Mouse (Mus musculus): ENCODE results near the gene Cst8. TPM values are rescaled to one million over a fixed set of nuclear protein-coding genes. Genes with fewer than 3 reads are reported as not detected.
"Not testable (repeated sequence)": the region's sequence is repeated elsewhere in the genome, so short reads cannot be mapped to it uniquely, and the experiment has no call there.

The Cst8 gene
- not detected in 2 replicates for polyA plus RNA-seq (2016; fragmentation: Nextera tagmentation; extraction: Ambion mirVana)

DNA sequence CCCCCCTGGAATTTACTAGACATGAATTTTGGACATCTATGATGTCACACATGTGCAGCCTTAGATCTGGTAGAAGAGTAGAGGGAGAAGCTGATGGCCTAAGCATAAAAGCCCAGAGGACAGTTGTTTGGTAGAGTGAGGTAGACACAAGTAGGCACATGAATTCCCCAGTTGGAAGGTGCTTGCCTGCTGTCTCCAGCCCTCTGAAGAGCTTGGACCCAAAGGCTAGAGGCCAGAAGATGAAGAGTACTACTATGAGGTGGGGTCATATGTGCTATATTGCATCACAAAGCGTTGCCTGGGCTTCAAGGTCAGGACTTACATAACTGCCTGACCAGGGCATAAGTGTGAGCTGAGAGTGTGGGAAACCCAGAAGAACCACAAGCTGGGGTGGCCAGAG, at the start of gene Cst8:
Gene Cst8 (plus strand): TSS at position 301 of the 400 bp plus-strand sequence.
- no peak within 1 kb of the TSS for H3K27ac ChIP-seq
- no peaks in the 10 kb centered on the region for H3K9me3 ChIP-seq
- no peak within 1 kb of the TSS for H3K4me3 ChIP-seq
- H3K27me3 ChIP-seq (ENCODE audit: insufficient read depth, poor library complexity, severe bottlenecking), result no peaks in the 10 kb centered on the region
- no peaks in the 10 kb centered on the region for H3K4me1 ChIP-seq (replicated peaks)
- no peaks in the 10 kb centered on the region for H3K36me3 ChIP-seq
- 87% methylated on average over 1 of the region's 1 CpGs for WGBS
- DNase-seq (ENCODE audit: low spot score), result no peak

GRCm38 (mm10) chr2:148750058-148750457, 48.5 kb upstream of the Cst8 start, which contains the start of gene Cstl1:
Gene Cstl1 (plus strand): TSS chr2:148750358.
- Histone ChIP-seq H3K4me1 (replicated peaks) (no peaks in the 10 kb centered on the region), H3K36me3 (no peaks in the 10 kb centered on the region), H3K9me3 (no peaks in the 10 kb centered on the region), H3K4me3 (no peak within 1 kb of the TSS), H3K27me3 (ENCODE audit: insufficient read depth, poor library complexity, severe bottlenecking) (no peaks in the 10 kb centered on the region), H3K27ac (no peak within 1 kb of the TSS)
- DNase-seq (ENCODE audit: low spot score), result no peak
- WGBS, result 85% methylated on average over 1 of the region's 1 CpGs

GRCm38 (mm10) chr2:148751893-148752813, 46.4 kb upstream of the Cst8 start:
- Histone ChIP-seq H3K4me1 (replicated peaks) (no peaks in the 10 kb centered on the region), H3K9me3 (no peaks in the 10 kb centered on the region), H3K27ac (no peak overlapping the region), H3K27me3 (ENCODE audit: insufficient read depth, poor library complexity, severe bottlenecking) (no peaks in the 10 kb centered on the region), H3K4me3 (peak overlapping the region; percentile 43), H3K36me3 (no peaks in the 10 kb centered on the region)
- 19% methylated on average over 15 of the region's 15 CpGs for WGBS
- peak; percentile 62 for DNase-seq (ENCODE audit: low spot score)

DNA sequence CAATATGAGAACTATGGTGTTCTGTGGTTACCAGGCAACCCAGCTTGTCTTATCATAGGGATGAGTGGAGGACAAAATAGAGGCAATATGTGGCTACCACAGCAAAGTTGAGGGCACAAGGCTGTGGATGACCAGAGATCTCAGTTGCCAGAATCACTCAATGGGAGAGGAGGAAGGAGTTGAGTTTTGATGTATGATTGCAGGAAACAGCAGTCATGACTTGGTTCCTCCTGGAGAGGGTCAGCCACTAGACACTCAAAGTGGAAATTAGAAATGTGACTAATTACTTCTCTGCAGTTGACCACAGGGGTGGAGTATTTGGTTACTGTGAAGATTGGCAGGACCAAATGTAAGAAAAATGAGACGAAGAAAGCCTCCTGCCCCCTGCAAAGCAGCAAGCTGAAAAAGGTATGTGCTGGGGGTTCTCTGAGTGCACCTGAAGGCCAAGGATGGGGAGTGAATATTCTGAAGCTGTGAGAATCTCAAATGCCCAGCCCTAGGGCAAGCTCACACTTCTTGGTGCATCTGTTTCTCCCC, 44.2 kb upstream of the Cst8 start:
- H3K36me3 ChIP-seq, result no peaks in the 10 kb centered on the region
- 71% methylated on average over 1 of the region's 1 CpGs for WGBS
- no peaks in the 10 kb centered on the region for H3K9me3 ChIP-seq
- H3K4me1 ChIP-seq (replicated peaks), result no peaks in the 10 kb centered on the region
- H3K4me3 ChIP-seq, result no peak overlapping the region
- no peak for DNase-seq (ENCODE audit: low spot score)
- H3K27ac ChIP-seq, result no peak overlapping the region
- no peaks in the 10 kb centered on the region for H3K27me3 ChIP-seq (ENCODE audit: insufficient read depth, poor library complexity, severe bottlenecking)

DNA sequence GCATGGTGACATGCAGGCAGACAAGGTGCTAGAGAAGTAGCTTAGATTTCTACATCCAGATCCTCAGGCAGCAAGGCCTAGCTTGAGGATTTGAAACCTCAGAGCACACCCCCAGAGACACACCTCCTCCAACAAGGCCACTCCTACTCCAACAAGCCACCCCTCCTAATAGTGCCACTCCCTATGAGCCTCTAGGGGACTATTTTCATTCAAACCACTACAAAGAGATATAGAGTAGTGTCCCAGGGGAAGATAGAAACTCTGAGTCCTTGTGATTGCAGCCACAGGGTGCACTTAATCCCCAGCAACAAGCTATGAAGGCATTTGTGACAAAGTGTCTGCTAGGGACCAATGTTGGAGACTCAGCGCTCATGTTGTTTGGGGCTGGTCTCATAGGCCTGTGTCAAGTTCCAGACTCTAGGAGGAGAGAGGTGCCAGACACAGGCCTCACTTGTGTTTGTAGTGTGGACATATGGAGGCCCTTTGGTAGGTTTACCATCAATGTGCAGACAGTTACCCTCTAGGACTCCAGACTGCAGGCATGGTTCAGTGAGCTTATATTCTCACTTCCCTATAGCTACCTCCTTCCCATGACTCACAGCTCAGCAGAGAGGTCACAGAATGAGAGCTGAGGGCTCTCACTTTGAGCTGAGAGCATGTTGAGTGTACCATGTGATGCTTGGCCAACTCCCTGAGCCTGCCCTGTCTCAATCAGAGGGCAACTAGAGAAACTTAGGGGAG, 34.8 kb upstream of the Cst8 start:
- no peak overlapping the region for H3K4me3 ChIP-seq
- no peak for DNase-seq (ENCODE audit: low spot score)
- H3K27me3 ChIP-seq (ENCODE audit: insufficient read depth, poor library complexity, severe bottlenecking), result no peaks in the 10 kb centered on the region
- H3K4me1 ChIP-seq (replicated peaks), result no peaks in the 10 kb centered on the region
- WGBS, result 100% methylated on average over 1 of the region's 1 CpGs
- H3K27ac ChIP-seq, result no peak overlapping the region
- H3K9me3 ChIP-seq, result no peaks in the 10 kb centered on the region
- H3K36me3 ChIP-seq, result no peaks in the 10 kb centered on the region

- not testable (repeated sequence) for H3K27ac ChIP-seq; DNase-seq (ENCODE audit: low spot score); H3K27me3 ChIP-seq (ENCODE audit: insufficient read depth, poor library complexity, severe bottlenecking); H3K4me1 ChIP-seq (replicated peaks); H3K4me3 ChIP-seq; H3K36me3 ChIP-seq; H3K9me3 ChIP-seq
- 87% methylated on average over 4 of the region's 4 CpGs for WGBS
Observed at GRCm38 (mm10) chr2:148771397-148771796, 27.2 kb upstream of the Cst8 start, which contains the start of gene Cst11. Gene Cst11 (minus strand): TSS chr2:148771497.

DNA sequence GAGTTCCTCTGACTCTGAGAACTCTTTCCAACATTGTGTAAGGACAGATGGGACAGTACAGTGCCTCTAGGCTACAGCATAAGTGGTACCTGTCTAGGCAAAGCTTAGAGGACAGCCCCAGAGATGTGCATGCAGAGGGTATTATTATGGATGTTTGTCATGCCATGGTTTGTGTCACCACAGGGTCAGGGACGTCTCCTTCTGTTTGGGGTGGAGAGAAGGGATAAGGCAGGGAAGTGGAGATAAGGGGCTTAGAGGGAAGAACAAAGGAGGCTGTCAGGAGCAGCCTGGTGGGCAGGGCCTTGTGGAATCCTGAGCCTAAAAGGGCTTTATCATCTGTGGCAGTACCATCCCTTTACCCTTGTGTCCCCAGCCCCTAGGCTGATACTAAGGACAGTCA, 16.9 kb upstream of the Cst8 start, which contains the start of gene 8030411F24Rik:
Gene 8030411F24Rik (plus strand): TSS at position 301 of the 400 bp plus-strand sequence.
- Histone ChIP-seq H3K36me3 (no peaks in the 10 kb centered on the region), H3K27ac (no peak within 1 kb of the TSS), H3K4me1 (replicated peaks) (no peaks in the 10 kb centered on the region), H3K9me3 (no peaks in the 10 kb centered on the region), H3K4me3 (no peak within 1 kb of the TSS), H3K27me3 (ENCODE audit: insufficient read depth, poor library complexity, severe bottlenecking) (no peaks in the 10 kb centered on the region)
- 21% methylated on average over 1 of the region's 1 CpGs for WGBS
- DNase-seq (ENCODE audit: low spot score), result no peak

- no peak for DNase-seq (ENCODE audit: low spot score)
- 95% methylated on average over 6 of the region's 6 CpGs for WGBS
Observed at GRCm38 (mm10) chr2:148789142-148789541, 9.4 kb upstream of the Cst8 start, which contains the start of gene Cst12. Gene Cst12 (plus strand): TSS chr2:148789361.

GRCm38 (mm10) chr2:148801491-148801921, 2.9 kb downstream of the Cst8 start:
- Histone ChIP-seq H3K27ac (no peak overlapping the region), H3K27me3 (ENCODE audit: insufficient read depth, poor library complexity, severe bottlenecking) (no peaks in the 10 kb centered on the region), H3K4me3 (no peak overlapping the region), H3K4me1 (replicated peaks) (no peaks in the 10 kb centered on the region), H3K9me3 (no peaks in the 10 kb centered on the region), H3K36me3 (no peaks in the 10 kb centered on the region)
- 82% methylated on average over 3 of the region's 3 CpGs for whole genome bisulfite sequencing
- DNase-seq (ENCODE audit: low spot score), result no peak

More at GRCm38 (mm10) chr2:148789142-148789541, 9.4 kb upstream of the Cst8 start, which contains the start of gene Cst12:
- H3K4me3 ChIP-seq, result no peak within 1 kb of the TSS
- no peaks in the 10 kb centered on the region for H3K4me1 ChIP-seq (replicated peaks)
- no peaks in the 10 kb centered on the region for H3K9me3 ChIP-seq
- no peak within 1 kb of the TSS for H3K27ac ChIP-seq
- no peaks in the 10 kb centered on the region for H3K27me3 ChIP-seq (ENCODE audit: insufficient read depth, poor library complexity, severe bottlenecking)
- H3K36me3 ChIP-seq, result no peaks in the 10 kb centered on the region

GRCm38 (mm10) chr2:148806696-148807095, 8.1 kb downstream of the Cst8 start:
- H3K4me1 ChIP-seq (replicated peaks), result no peaks in the 10 kb centered on the region
- no peaks in the 10 kb centered on the region for H3K27me3 ChIP-seq (ENCODE audit: insufficient read depth, poor library complexity, severe bottlenecking)
- H3K9me3 ChIP-seq, result no peaks in the 10 kb centered on the region
- WGBS, result 83% methylated on average over 6 of the region's 6 CpGs
- no peak overlapping the region for H3K27ac ChIP-seq
- H3K36me3 ChIP-seq, result no peaks in the 10 kb centered on the region
- DNase-seq (ENCODE audit: low spot score), result no peak
- no peak overlapping the region for H3K4me3 ChIP-seq

DNA sequence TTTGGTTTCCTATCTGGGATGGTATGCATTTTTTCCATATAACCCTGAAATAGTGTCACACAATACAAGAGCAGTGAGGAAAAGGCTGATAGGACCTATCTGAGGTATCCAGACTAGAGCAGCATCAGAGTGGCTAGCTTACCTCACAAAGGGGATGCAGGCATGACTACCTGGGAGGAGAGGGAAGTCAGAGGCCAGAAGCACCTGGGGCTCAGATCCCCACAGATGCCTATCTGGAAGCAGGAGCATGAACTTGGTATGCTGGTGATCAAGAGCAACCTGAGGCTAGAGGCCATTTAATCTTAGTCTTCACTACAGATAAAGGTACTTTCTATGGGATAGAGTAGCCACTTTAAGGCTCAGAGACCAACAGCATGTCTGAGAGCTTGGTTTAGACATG, 21.3 kb downstream of the Cst8 start, which contains the start of gene Cst13:
Gene Cst13 (plus strand): TSS at position 173 of the 400 bp plus-strand sequence.
- H3K27me3 ChIP-seq (ENCODE audit: insufficient read depth, poor library complexity, severe bottlenecking), result no peaks in the 10 kb centered on the region
- no peak for DNase-seq (ENCODE audit: low spot score)
- H3K27ac ChIP-seq, result no peak within 1 kb of the TSS
- H3K4me1 ChIP-seq (replicated peaks), result no peaks in the 10 kb centered on the region
- no peak within 1 kb of the TSS for H3K4me3 ChIP-seq
- H3K36me3 ChIP-seq, result no peaks in the 10 kb centered on the region
- H3K9me3 ChIP-seq, result no peaks in the 10 kb centered on the region

DNA sequence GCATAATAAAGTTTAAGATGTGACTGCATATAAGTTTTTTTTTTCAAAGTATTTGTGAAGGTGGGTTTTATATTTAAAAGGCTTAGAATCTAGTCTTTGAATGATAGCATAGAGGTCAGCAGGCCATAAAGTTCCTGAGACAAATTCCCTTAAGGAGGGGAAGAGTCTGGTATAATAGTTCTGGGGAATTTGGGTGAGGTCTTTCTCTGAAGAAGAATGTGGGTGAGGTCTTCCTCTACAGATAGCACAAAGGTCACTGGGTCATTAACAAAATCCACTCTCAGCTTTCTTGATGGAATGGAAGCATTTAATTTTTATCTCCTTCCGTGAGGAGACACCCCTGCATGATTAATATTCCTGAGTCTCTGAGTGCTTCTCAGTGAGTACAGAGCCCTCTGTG, 27.4 kb downstream of the Cst8 start:
- no peaks in the 10 kb centered on the region for H3K9me3 ChIP-seq
- DNase-seq (ENCODE audit: low spot score), result no peak
- H3K4me3 ChIP-seq, result no peak overlapping the region
- 75% methylated on average over 1 of the region's 1 CpGs for WGBS
- H3K4me1 ChIP-seq (replicated peaks), result no peaks in the 10 kb centered on the region
- no peaks in the 10 kb centered on the region for H3K36me3 ChIP-seq
- H3K27ac ChIP-seq, result no peak overlapping the region
- no peaks in the 10 kb centered on the region for H3K27me3 ChIP-seq (ENCODE audit: insufficient read depth, poor library complexity, severe bottlenecking)
